Mouse (Mus musculus): ENCODE results near the gene Larp1.

Larp1 gene

GRCm38 (mm10) chr11:58107009-58107408 lies 98.1 kb downstream of the Larp1 start:
- in situ Hi-C loops (cut with MboI; ENCODE audit: low pct_unique_long_range_greater_than_20kb in 1 of 2, low sequenced_read_pairs in 2 of 2, unreplicated experiment in 1 of 2): loop anchor here in 1 of 2 experiments (10.0 kb wide), 1 partner anchor 152 kb away; no protein-coding TSS in a partner anchor

DNA sequence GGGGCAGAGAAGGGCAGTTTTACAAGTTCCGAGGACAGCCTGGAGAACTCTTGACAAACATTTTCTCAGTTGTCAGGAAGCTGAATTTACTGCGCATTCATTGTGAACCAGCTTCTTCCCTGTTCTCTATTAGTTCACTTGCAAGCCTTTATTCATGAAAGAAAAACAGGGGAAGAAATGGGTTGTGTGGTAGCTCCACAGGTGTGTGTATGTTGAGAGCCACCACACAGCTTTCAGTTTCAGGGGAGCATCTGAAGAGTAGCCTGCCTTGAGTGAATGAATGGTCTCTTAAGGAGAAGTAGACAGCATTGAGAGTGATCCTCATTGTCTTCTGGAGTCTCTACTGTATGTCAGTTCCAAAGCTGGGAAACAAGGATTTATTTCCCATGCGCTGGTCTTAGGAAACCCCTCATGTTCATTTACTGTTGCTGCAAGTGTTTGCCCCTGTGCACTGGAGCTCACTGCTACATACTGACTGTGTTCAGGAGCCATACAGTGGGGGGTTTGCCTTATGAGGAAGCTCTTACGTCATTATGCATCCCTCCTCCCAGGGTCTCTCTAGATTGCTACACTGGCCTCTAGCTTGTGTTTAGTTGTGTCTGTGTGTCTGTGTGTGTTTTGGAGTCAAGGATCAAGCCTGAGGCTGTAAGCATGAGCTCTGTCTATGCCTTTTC lies 98.9 kb downstream of the Larp1 start:
- in situ Hi-C loops (cut with MboI; ENCODE audit: low pct_unique_long_range_greater_than_20kb in 1 of 2, low sequenced_read_pairs in 2 of 2, unreplicated experiment in 1 of 2): loop anchor here in 1 of 2 experiments (10.0 kb wide), 1 partner anchor 153 kb away; no protein-coding TSS in a partner anchor

All from mouse embryonic stem cell (cell line).